Mouse (Mus musculus) left cerebral cortex, adult 8-10 months (tissue): ENCODE measurements at regions not wholly inside any gene's neighbourhood (a gene's known extent, or its start where the extent isn't known, plus 50 kb on each side); places are given as distances from the start of the nearest gene placed in this dataset.
A peak's percentile ranks its signal among the peaks of the same experiment; 100 is the strongest.

Source experiments
- DNase-seq, 2 experiments: peaks; one replicate each; pipeline ENCODE4 v3.0.0; 2022; ENCODE audit warnings: low spot score in 2 of 2

DNA sequence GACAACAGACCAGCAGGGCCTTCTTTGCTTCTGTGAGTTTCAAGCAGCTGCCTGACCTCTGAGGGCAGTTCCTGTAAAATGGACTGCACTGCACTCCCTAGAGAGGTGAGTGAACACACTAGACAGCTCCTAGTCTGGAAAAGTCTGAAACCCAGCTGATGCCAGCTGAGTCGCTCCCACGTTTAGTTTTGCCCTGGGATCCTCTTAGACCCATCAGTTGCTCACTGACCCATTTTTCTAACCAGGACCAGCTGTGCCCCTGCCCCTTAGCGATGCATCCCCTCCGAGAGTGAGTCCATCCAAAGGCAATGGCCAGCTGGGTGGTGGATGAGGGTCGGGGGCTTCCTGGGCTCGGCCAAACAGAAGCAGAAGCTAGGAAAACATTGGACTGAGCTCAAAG, 62.2 kb upstream of the Top1 start:
- DNase-seq, result no peak

DNA sequence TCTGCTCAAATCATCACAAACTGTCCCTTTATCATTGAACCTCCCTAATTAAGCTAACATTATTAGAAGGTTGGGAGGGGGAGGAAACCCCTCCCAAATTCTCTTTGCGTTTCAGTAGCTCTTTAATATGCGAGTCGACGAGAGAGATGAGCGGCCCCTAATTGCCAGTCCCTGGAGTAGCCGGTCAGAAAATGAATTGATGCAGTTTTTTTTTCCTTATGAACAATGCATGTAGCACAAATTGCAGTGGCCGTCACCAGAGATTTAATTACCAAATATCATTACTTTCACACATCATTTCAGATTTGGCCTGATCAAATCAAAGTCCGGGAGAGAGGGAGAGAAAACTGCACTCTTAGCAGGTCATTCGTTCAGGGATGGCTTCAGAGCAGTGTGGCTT, 61.1 kb upstream of the Top1 start:
- no peak for DNase-seq

DNA sequence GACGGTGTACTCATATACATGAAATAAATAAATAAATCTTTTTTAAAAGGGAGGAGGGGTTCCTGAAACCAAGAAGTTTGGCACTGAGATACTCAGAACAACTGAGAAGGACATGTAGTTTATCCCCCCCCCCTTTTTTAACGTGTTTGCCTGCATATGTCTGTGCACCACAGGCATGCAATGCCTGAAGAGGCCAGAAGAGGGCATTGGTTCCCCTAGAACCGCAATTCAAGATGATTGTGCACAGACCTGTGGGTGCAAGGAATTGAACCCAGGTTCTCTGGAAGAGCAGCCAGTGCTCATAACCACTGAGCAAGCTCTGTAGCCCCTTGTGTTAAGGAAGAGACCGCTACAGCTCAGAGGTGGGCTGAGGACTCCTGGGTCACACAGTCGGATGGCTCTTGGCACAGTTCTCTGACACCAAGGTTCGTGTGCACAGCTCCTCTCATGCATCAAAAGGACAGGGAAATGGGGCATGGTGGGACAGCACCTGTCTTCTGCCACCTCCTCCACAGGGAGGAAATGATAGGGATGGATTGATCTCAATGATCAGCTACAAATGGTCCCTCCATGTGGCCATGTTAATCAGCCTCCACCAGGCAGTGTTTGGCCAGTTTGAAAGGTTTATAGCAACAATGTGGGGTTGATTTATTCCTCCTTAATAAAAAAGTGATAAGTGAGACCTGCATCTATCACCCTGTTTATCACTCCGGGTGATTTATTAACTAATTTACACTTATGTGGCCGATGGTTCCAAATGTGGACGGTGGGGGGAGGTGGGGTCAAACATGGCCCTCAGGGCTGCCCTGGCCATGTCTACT, 58.5 kb upstream of the Top1 start:
- no peak for DNase-seq

DNA sequence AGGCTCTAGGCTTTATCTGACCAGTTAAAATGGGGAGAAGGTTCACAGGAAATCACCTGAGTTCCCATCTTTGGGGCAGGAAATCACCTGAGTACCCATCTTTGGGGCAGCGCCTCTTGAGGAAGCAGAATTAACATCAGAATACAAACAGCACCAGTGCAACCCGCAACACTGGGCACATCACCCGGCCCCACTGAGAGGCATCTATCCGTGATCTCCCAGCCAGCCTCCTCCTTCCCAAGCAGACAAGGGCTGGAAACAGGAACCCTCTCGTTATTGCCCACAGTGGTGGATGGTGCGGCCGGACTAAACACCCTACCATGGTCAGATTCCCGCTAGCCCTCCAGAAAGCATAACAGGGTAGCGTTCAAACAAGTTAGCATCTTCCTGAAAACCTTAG, 57.3 kb upstream of the Top1 start:
- DNase-seq, result no peak

DNA sequence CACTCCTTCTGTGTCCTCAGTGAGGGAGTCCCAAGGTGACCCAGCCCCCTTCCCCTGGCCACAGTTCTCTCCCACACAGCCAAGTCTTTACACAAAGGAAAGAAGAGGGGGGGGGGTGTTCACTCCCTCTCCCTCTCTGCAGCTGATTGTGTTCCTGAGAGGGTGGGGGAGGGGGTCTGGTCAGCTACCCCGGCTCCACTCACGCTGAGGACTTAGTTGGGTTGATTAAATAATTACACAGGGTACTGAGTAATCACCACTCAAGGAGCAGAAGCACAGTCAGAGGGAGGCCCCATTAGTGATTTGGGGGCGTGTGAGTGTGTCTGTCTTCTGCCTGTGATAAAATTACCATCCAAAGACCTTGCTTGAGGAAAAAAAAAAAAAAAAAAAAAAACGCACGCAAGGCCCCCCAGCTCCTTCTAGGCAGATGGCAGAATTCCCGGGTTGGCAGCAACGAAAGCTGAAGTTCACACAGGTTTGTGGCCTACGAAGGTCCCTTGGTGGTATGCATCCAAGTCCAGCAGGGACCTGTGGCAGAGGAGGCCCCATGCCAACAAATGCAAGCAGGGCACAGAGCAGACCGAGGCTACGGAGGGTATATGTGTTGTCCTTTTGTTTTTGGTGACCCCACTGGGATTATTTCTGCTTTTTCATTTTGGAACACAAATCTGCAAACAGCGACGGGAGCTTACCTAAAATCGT, 55.3 kb upstream of the Top1 start:
- no peak for DNase-seq

DNA sequence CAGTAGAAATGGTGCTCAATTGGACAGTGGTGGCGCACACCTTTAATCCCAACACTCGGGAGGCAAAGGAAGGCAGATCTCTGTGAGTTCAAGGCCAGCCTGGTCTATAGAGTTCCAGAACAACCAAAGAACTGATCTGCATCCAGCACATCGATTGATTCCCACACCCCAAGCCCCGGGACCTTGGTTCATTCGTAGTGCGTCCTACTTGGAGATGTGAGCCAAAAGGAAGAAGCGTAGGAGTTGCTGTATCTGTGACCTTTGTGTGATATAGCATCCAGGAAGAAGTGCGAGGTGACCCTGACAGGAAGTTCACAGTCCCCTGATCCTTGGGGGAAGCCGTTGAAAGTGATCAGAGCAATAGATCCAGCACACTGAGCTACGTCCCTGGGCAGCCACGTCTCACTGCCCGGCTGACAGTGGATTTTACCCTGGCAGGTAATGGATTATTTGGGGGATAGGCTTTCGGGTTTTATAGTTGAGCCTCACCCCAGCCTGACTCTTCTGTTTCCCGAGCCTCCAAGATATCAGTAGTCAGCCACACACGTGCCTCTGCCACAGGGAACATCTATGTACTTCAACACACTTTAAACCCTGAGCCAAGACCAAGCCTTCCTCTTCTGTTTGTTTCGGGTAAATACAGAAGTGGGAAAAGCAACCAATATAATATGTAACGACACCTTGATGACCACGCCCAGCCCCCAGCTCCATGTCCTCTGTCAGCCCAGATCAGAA, 54.1 kb upstream of the Top1 start:
- DNase-seq, result no peak

DNA sequence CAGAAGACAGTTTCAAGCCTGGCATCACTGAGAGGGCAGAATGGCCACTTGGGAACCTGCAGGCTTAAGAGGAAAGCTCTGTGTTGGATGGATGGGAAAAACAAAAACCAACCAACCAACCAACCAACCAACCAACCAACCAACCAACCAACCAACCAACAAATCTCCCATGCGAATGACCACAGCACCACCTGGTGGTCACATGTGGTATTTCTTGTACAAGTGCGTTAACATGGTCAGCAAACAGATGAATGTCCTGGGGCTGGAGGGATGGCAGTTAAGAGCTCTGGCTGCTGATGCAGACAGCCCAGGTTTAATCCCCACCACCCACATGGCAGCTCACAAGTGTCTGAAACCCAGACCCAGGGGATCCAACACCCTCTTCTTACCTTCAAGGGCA, 52.7 kb upstream of the Top1 start:
- peak; percentile 22 to 76 for DNase-seq
